Mouse (Mus musculus) forebrain, embryonic 16.5 days (tissue): ENCODE data around the gene Dthd1. TPM values are rescaled to one million over a fixed set of nuclear protein-coding genes. Genes with fewer than 3 reads are reported as not detected.

ENCODE experiments used
- ATAC-seq: fragments of 200-750 bp; cut with Nextera tagmentation; 2 replicates; pipeline ENCODE4 v1.8.0; 2017; ENCODE audit warnings: mild to moderate bottlenecking, moderate library complexity
- H3K27ac ChIP-seq: fragments of 300-500 bp; sonication (generic); 2 replicates; pipeline ENCODE4 v1.5.1; 2014; ENCODE audit warnings: low read length, control low read depth
- H3K27me3 ChIP-seq: fragments of 300-500 bp; sonication (generic); replicated peaks from 2 replicates; pipeline ENCODE4 v1.6.1; 2014; ENCODE audit warnings: low read length; ENCODE audit not compliant: control insufficient read depth, insufficient read depth
- H3K36me3 ChIP-seq: fragments of 300-500 bp; sonication (generic); 2 replicates; pipeline ENCODE4 v1.6.1; 2014; ENCODE audit not compliant: control insufficient read depth, insufficient read depth
- H3K4me1 ChIP-seq: fragments of 300-500 bp; sonication (generic); replicated peaks from 2 replicates; pipeline ENCODE4 v1.6.1; 2014; ENCODE audit warnings: low read length; ENCODE audit not compliant: control insufficient read depth, insufficient read depth
- H3K4me2 ChIP-seq: fragments of 300-500 bp; sonication (generic); 2 replicates; pipeline ENCODE4 v1.6.1; 2014; ENCODE audit warnings: mild to moderate bottlenecking, low read length, control low read depth
- H3K4me3 ChIP-seq: fragments of 300-500 bp; sonication (generic); replicated peaks from 2 replicates; pipeline ENCODE4 v1.5.1; 2014; ENCODE audit warnings: mild to moderate bottlenecking, low read length, control low read depth
- H3K9ac ChIP-seq: fragments of 300-500 bp; sonication (generic); replicated peaks from 2 replicates; pipeline ENCODE4 v1.6.1; 2014; ENCODE audit warnings: low read depth, low read length, control low read depth
- H3K9me3 ChIP-seq: fragments of 300-500 bp; sonication (generic); 2 replicates; pipeline ENCODE4 v1.6.1; 2016; ENCODE audit warnings: low read length; ENCODE audit not compliant: control insufficient read depth
- WGBS: fragments of 180-500 bp; shearing (Covaris S2); extraction: QIAGEN DNeasy Blood & Tissue Kit; methylation state at CpG from one replicate; pipeline ENCODE4 v1.1.7; 2014; 5-methylcytosine and 5-hydroxymethylcytosine counted together
- polyA plus RNA-seq: library from polyadenylated mRNA; unstranded; fragments of >200 nt; fragmentation: Nextera tagmentation; extraction: Ambion mirVana; gene quantifications from 2 replicates; pipeline ENCODE4 v1.2.1, GENCODE M21; 2015

Gene Dthd1
- polyA plus RNA-seq, 1 experiment from 2014 or later = not detected

- H3K9me3 ChIP-seq = no peaks in the 10 kb centered on the region
- H3K27me3 ChIP-seq = no peaks in the 10 kb centered on the region
- 95% methylated on average over 5 of the region's 5 CpGs for WGBS
- no peak overlapping the region for H3K4me2 ChIP-seq
- H3K4me3 ChIP-seq = no peak overlapping the region
- H3K4me1 ChIP-seq = no peaks in the 10 kb centered on the region
- ATAC-seq = no peak
- no peaks in the 10 kb centered on the region for H3K36me3 ChIP-seq
- no peak overlapping the region for H3K27ac ChIP-seq
- no peak overlapping the region for H3K9ac ChIP-seq
Observed at GRCm38 (mm10) chr5:62790921-62791564, 22.6 kb upstream of the Dthd1 start.

- ATAC-seq = no peak
- H3K4me3 ChIP-seq = no peak overlapping the region
- H3K27me3 ChIP-seq = no peaks in the 10 kb centered on the region
- no peaks in the 10 kb centered on the region for H3K36me3 ChIP-seq
- 82% methylated on average over 1 of the region's 1 CpGs for WGBS
- no peaks in the 10 kb centered on the region for H3K4me1 ChIP-seq
- H3K4me2 ChIP-seq = no peak overlapping the region
- H3K27ac ChIP-seq = no peak overlapping the region
- H3K9me3 ChIP-seq = no peaks in the 10 kb centered on the region
- H3K9ac ChIP-seq = no peak overlapping the region
Observed at GRCm38 (mm10) chr5:62792776-62793175, 20.8 kb upstream of the Dthd1 start.

GRCm38 (mm10) chr5:62814072-62814414 is 420 bp downstream of the Dthd1 start:
- Histone ChIP-seq H3K4me1 (no peaks in the 10 kb centered on the region), H3K36me3 (no peaks in the 10 kb centered on the region), H3K9ac (no peak overlapping the region), H3K27ac (no peak overlapping the region), H3K4me3 (no peak overlapping the region), H3K27me3 (no peaks in the 10 kb centered on the region), H3K4me2 (no peak overlapping the region), H3K9me3 (no peaks in the 10 kb centered on the region)
- ATAC-seq = no peak
- WGBS = 63% methylated on average over 1 of the region's 1 CpGs

- no peak overlapping the region for H3K4me3 ChIP-seq
- H3K27ac ChIP-seq = no peak overlapping the region
- no peaks in the 10 kb centered on the region for H3K9me3 ChIP-seq
- WGBS = 84% methylated on average over 1 of the region's 1 CpGs
- 0 out of 2 replicates have a peak, but pooled peaks cover 1% of the 10 kb centered on the region for H3K4me1 ChIP-seq
- H3K9ac ChIP-seq = no peak overlapping the region
- no peaks in the 10 kb centered on the region for H3K36me3 ChIP-seq
- no peak for ATAC-seq
- H3K27me3 ChIP-seq = no peaks in the 10 kb centered on the region
- no peak overlapping the region for H3K4me2 ChIP-seq
Observed at GRCm38 (mm10) chr5:62815741-62816140, 2.1 kb downstream of the Dthd1 start.

GRCm38 (mm10) chr5:62819567-62819966 is 5.9 kb downstream of the Dthd1 start:
- Histone ChIP-seq H3K27ac (no peak overlapping the region), H3K4me2 (no peak overlapping the region), H3K4me1 (0 out of 2 replicates have a peak, but pooled peaks cover 3% of the 10 kb centered on the region), H3K36me3 (no peaks in the 10 kb centered on the region), H3K4me3 (no peak overlapping the region), H3K27me3 (no peaks in the 10 kb centered on the region), H3K9ac (no peak overlapping the region), H3K9me3 (no peaks in the 10 kb centered on the region)
- no peak for ATAC-seq
- 87% methylated on average over 2 of the region's 2 CpGs for WGBS

- Histone ChIP-seq H3K4me2 (no peak overlapping the region), H3K4me1 (0 out of 2 replicates have a peak, but pooled peaks cover 3% of the 10 kb centered on the region), H3K27ac (no peak overlapping the region), H3K27me3 (no peaks in the 10 kb centered on the region), H3K9me3 (no peaks in the 10 kb centered on the region), H3K9ac (no peak overlapping the region), H3K36me3 (no peaks in the 10 kb centered on the region), H3K4me3 (no peak overlapping the region)
- 41% methylated on average over 8 of the region's 8 CpGs for WGBS
- peak; percentile 50; the same call in 1 of the 2 replicates for ATAC-seq
Observed at GRCm38 (mm10) chr5:62820363-62821271, 7.0 kb downstream of the Dthd1 start.

GRCm38 (mm10) chr5:62842955-62843730 is 29.5 kb downstream of the Dthd1 start:
- WGBS = 93% methylated on average over 3 of the region's 3 CpGs

GRCm38 (mm10) chr5:62846571-62847131 is 33.0 kb downstream of the Dthd1 start:
- WGBS = 85% methylated on average over 6 of the region's 6 CpGs
- no peaks in the 10 kb centered on the region for H3K27me3 ChIP-seq
- no peak overlapping the region for H3K27ac ChIP-seq
- no peak overlapping the region for H3K9ac ChIP-seq
- no peak overlapping the region for H3K4me3 ChIP-seq
- no peak overlapping the region for H3K4me2 ChIP-seq
- no peaks in the 10 kb centered on the region for H3K36me3 ChIP-seq
- no peaks in the 10 kb centered on the region for H3K9me3 ChIP-seq
- ATAC-seq = no peak
- H3K4me1 ChIP-seq = no peaks in the 10 kb centered on the region

More at GRCm38 (mm10) chr5:62842955-62843730, 29.5 kb downstream of the Dthd1 start:
- H3K4me2 ChIP-seq = no peak overlapping the region
- no peaks in the 10 kb centered on the region for H3K36me3 ChIP-seq
- H3K27me3 ChIP-seq = no peaks in the 10 kb centered on the region
- no peaks in the 10 kb centered on the region for H3K9me3 ChIP-seq
- no peak overlapping the region for H3K4me3 ChIP-seq
- no peaks in the 10 kb centered on the region for H3K4me1 ChIP-seq
- no peak overlapping the region for H3K9ac ChIP-seq
- H3K27ac ChIP-seq = no peak overlapping the region
- ATAC-seq = no peak

- Histone ChIP-seq H3K27ac (no peak overlapping the region), H3K36me3 (no peaks in the 10 kb centered on the region), H3K4me2 (no peak overlapping the region), H3K9ac (no peak overlapping the region), H3K4me1 (no peaks in the 10 kb centered on the region), H3K27me3 (no peaks in the 10 kb centered on the region), H3K9me3 (no peaks in the 10 kb centered on the region), H3K4me3 (no peak overlapping the region)
- WGBS = 78% methylated on average over 2 of the region's 2 CpGs
- ATAC-seq = no peak
Observed at GRCm38 (mm10) chr5:62851337-62851736, 37.7 kb downstream of the Dthd1 start.
